Mouse (Mus musculus) ES-E14 (cell line): ENCODE results near the gene Fyttd1.

ENCODE experiments used
- CHD2 ChIP-seq: IDR thresholded peaks from 2 replicates; pipeline ENCODE4 v1.6.1; 2014; ENCODE audit warnings: mild to moderate bottlenecking, low read depth, low read length, inconsistent platforms
- MAFK ChIP-seq: IDR thresholded peaks from 2 replicates; pipeline ENCODE4 v1.6.1; 2014; ENCODE audit warnings: mild to moderate bottlenecking, low read depth, low read length, inconsistent platforms; ENCODE audit not compliant: insufficient read depth
- ZC3H11A ChIP-seq: IDR thresholded peaks from 2 replicates; pipeline ENCODE4 v1.6.1; 2012; ENCODE audit warnings: low read depth, mild to moderate bottlenecking, inconsistent platforms, low read length, borderline replicate concordance
- ZNF384 ChIP-seq: IDR thresholded peaks from 2 replicates; pipeline ENCODE4 v1.6.1; 2012; ENCODE audit warnings: low read depth, low read length, inconsistent platforms

- no peak for TF ChIP-seq ZC3H11A
- TF ChIP-seq CHD2 = no peak
- TF ChIP-seq MAFK = no peak
- no peak for TF ChIP-seq ZNF384
Observed at GRCm38 (mm10) chr16:32915292-32916068, 38.2 kb downstream of the Fyttd1 start.
